Mouse (Mus musculus) heart, adult 10 weeks (tissue): Measurements from ENCODE around the gene Nr1i2. TPM values are rescaled to one million over a fixed set of nuclear protein-coding genes. Genes with fewer than 3 reads are reported as not detected.

ENCODE experiments used
- polyA plus RNA-seq: library from polyadenylated mRNA; stranded (reverse); fragments of 350-450 nt; fragmentation: Illumina TruSeq; extraction: RNeasy Lipid Tissue Mini Kit (QIAGEN cat#74804); gene quantifications from one replicate; pipeline ENCODE4 v1.2.3, GENCODE M21; 2014; ENCODE audit warnings: low read depth, low replicate concordance

The Nr1i2 gene
- polyA plus RNA-seq: not detected

GRCm38 (mm10) chr16:38294685-38295348 is at the start of gene Nr1i2:
Nr1i2 (minus strand) TSS chr16:38294824.

GRCm38 (mm10) chr16:38341396-38342324 is 47.0 kb upstream of the Nr1i2 start, which contains the start of gene Maats1:
Maats1 (minus strand) TSS chr16:38342143.

Other genes with a start within 250 kb of the Nr1i2 start
- gene Gsk3b, start 205.8 kb downstream of the Nr1i2 start, polyA plus RNA-seq: 21.2 TPM
- not detected for gene Maats1, start 47.3 kb upstream of the Nr1i2 start, polyA plus RNA-seq
- gene Cox17, start 52.2 kb upstream of the Nr1i2 start, polyA plus RNA-seq: 607 TPM
- not detected for gene Gm21987, start 52.2 kb upstream of the Nr1i2 start, polyA plus RNA-seq
- 511 TPM for gene Popdc2, start 67.4 kb upstream of the Nr1i2 start, polyA plus RNA-seq
- 11.5 TPM for gene Pla1a, start 138.3 kb upstream of the Nr1i2 start, polyA plus RNA-seq
- 22.7 TPM for gene Adprh, start 157.9 kb upstream of the Nr1i2 start, polyA plus RNA-seq
- 1.3 TPM for gene Cd80, start 160.7 kb upstream of the Nr1i2 start, polyA plus RNA-seq
- gene Timmdc1, start 227.8 kb upstream of the Nr1i2 start, polyA plus RNA-seq: 45.8 TPM